Mouse (Mus musculus): Measurements from ENCODE around the gene Efna3.

Efna3 gene

DNA sequence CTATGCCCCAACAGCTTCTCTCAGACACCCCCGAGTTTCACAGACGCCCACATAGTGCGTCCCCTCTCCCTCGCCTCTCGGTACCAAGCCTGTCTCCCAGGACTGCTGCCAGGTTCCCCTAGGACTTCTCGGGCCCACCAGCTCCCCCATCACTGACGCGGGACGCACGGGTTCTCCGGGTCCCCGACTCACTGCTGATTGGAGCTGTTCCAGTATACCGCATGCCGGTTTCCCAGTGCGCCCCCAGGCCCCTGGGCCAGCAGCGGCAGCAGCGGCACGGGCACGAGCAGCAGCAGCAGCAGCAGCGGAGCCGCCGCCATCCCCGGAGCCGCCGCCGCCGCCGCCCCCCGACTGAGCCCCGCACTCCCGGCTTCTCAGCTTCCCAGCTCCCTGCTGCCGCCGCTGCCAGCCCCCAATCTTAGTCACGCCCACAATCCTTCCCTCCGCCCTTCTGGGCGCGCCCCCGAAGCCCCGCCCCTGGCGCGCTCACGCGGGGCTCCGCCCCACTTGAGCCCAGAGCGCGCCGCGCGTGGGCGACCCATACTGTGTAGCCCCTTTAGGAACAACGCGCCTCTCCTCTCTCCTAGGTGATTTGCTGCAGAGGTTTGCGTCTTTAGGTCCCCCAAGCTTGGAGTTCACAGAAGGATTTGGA lies at the start of gene Efna3:
TSS of gene Efna3 (minus strand) at position 452 of the 652 bp plus-strand sequence.
- DNase-seq (ENCODE audit: low spot score in 2 of 2), result peak in 1 of 2 experiments; percentile 22

GRCm38 (mm10) chr3:89367338-89367737 lies 44.6 kb upstream of the Efna3 start:
- DNase-seq (ENCODE audit: low spot score in 2 of 2), result no peak

GRCm38 (mm10) chr3:89365486-89366414 lies 43.0 kb upstream of the Efna3 start:
- DNase-seq (ENCODE audit: low spot score in 2 of 2), result no peak

- no peak for DNase-seq (ENCODE audit: low spot score in 2 of 2)
These were observed 42.4 kb upstream of the Efna3 start, which contains the start of gene Dcst1 for GRCm38 (mm10) chr3:89365153-89365485. TSS of gene Dcst1 (minus strand) at chr3:89365253.

DNA sequence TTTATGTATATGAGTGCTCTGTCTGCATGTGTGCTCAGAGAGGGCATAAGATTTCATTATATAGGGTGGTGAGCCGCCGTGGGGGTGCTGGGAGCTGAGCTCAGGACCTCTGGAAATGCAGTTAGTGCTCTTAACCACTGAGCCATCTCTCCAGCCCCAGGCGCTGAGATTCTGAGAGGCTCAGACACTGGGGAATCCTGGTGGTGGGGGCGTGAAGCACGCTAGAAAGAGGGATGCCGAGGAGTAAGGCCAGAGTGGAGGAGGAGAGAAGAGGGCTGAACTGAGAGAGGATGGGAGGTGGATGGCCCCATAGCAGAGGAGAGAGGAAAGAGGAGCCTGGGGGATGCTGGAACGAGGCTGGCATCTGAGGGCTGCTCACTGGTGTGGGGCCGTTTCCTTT lies 41.9 kb upstream of the Efna3 start:
- DNase-seq (ENCODE audit: low spot score in 2 of 2), result no peak

DNA sequence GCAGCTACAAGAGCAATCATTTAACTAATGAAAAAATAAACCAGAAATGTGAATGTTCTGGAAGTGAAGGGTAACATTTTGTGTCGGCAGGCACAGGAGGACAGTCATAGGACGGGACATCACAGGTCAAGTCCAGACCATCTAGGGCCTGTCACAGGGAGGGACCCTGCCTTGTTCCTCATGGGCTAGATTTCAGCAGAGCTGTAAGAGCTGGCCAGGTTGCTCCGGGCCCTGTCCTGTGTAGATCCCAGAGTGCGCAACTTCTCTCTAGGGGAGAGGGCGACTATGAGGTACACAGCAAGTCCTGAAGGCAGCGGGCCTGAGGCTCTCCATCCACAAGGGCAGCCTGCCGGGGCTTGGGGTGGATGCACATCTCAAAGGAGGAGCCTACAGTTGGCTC lies 38.9 kb upstream of the Efna3 start, which contains the start of gene Dcst2:
TSS of gene Dcst2 (plus strand) at position 301 of the 400 bp plus-strand sequence.
- no peak for DNase-seq (ENCODE audit: low spot score in 2 of 2)

GRCm38 (mm10) chr3:89360237-89360636 lies 37.5 kb upstream of the Efna3 start:
- no peak for DNase-seq (ENCODE audit: low spot score in 2 of 2)

DNA sequence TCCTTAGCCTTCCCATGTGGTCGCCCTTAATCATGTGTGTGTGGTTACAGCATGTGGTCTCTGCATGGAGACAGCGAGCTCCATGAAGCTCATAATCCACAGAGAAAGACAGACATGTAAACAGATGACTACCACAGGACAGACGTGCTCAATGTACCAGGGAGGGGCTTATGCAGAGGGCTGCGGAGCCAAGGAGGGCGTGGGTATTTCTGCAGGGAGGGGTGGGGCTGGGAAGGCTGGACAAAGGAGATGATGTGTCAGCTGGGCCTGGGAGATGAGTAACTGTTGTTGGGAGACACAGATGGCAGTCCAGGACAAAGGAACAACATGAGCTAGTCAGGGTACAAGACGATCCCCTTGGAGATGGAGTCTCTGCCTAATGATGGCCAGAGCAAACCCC lies 36.9 kb upstream of the Efna3 start:
- DNase-seq (ENCODE audit: low spot score in 2 of 2), result no peak

GRCm38 (mm10) chr3:89356029-89356428 lies 33.3 kb upstream of the Efna3 start:
- no peak for DNase-seq (ENCODE audit: low spot score in 2 of 2)

DNA sequence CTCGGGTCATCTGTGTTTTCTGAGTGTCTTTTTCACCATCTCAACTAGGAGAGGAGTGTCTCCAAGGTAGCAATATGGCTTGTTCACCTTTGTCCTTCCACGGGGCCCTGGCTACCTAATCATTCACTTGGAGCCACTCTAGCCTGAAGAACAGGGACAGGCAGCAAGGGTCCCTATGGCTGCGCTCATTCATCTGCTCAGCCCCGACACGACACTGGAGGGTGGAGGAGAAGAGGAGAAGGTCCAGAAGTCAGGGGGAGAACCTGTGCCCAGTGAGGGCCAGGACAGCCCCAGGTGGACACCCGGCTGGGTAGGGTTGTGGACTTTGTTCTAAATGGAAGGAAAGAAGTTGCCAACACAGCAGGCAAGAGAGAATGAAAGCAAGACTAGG lies 32.7 kb upstream of the Efna3 start:
- DNase-seq (ENCODE audit: low spot score in 2 of 2), result no peak

DNA sequence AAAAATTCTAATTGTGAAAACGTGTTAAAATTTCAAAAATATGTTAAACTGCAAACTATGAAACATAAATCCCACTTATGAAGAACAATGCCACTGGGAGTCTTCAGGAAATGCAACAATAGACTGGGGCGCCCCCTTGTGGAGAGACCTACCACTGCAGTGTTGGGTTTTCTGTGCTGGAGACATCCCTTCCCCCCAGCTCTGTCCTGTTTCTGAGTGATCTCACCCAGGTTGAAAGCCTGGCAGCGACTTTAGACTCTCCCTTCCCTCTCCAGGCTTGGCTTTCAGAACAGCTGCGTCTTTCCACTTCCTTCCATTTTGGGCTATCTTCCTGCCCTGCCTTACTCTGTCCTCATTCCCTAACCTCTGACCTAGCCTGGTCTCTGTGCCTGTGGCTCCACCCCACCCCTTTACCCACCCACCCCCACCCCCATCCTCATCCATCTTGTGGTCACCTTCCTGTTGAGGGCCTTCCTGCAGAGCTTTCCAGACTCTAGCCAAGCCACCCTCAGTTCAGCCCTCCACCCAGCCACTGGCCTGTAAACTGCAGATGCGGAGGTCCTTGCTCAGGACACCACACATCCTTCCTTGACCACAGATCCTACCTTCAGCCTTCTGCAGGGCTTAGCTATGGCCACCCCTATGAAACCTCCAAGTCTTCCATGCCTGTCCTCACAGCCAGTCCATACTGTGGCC lies 32.2 kb upstream of the Efna3 start:
- peak; percentile 50 to 69 for DNase-seq (ENCODE audit: low spot score in 2 of 2)

- DNase-seq (ENCODE audit: low spot score in 2 of 2), result no peak
These were observed 28.5 kb upstream of the Efna3 start for GRCm38 (mm10) chr3:89351271-89351670.

DNA sequence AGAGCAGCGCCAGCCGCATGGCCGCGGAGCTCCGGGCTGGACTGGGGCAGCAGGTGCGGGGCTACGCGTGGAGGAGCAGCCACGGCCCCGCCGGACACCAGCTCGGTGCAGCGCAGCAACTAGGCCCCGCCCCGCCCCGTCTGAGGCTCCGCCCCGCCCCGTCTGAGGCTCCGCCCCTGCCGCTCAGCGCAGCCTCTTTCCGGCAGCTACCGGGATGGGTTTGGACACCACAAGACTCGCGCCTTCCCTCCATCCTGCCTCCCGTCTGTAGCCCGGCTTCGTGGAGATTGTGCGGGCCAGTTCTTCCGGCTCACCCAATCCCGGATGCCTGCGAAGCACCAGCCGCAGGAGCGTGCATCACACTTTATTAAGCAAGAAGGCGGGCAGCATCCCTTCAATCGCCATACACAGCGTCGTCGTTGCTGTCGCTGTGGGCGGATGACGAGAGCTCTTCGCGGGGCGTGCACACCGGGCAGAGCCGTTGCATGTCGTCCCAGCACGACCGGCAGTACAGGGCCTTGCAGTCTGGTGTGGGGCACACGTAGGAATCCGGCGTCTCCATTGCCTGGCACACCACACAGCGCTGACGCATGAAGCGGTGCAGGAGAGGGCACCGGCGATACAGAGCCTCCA lies 27.2 kb upstream of the Efna3 start, which contains the start of gene Adam15:
TSS of gene Adam15 (minus strand) at position 128 of the 633 bp plus-strand sequence.
- peak; percentile 74 to 78 for DNase-seq (ENCODE audit: low spot score in 2 of 2)

DNA sequence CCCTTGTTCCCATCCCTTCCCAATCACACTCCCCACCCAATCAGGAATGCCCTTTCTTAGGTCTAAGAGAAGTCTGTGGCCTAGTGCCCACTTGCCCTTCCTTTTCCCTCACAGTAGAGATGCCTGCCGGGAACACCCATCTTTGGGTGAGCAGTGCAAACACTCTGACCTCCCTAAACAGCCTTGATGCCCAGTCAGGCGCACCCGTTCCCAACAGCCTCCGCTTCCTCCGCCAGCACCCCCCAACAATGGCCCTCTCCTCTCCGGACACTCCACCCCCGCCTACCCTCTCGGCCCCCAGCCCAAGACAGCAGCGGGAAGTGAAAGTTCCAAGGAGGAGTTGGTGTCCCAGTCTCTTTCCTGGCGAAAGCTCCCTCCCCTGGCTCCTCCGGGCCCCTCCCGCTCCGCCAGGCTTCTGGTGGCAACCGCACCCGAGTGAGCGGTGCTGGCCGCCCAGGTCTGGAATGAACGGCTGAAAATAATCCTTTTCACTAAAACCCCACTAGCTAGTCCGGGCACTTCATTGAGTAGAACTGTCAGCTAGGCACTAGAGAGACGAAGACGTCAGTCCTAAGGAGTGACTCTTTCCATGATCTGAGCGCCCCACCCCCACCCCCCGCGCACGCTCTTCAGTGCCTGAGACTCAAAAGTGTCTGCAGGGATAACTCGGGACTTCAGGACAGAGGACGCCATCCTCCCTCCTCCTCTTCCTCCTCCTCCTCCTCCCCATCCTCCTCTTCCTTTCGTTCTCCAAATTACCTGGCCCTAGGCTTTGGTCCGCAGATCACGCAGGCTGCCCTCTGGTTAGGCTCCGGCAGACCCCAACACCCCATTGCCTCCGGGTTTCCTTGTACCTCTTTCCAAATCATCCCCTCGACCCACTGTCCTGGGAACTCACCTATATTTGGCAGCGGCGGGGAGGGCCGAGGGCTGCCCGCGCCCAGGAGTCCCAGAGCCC lies 26.4 kb upstream of the Efna3 start:
- no peak for DNase-seq (ENCODE audit: low spot score in 2 of 2)

DNA sequence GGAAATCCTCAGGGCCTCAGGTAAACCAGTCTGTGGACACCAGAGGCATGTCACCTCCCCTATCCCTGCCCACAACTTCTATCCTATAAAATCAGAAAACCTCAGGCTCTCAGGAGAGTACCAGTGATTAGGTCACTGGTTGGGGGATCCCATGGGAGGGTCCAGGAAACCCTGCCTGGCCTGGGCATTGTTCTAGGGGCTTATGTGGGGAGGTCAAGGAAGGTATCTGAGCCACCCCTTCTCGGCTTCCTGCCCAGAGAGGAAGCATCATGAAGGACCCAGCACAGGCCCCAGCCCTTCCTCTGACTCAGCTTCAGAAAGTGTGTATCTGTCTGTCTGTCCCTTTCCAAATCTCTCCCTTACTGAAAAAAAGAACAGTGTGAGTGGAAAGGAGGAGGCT lies 25.2 kb upstream of the Efna3 start:
- no peak for DNase-seq (ENCODE audit: low spot score in 2 of 2)

- no peak for DNase-seq (ENCODE audit: low spot score in 2 of 2)
These were observed 24.2 kb upstream of the Efna3 start for GRCm38 (mm10) chr3:89346815-89347540.

- DNase-seq (ENCODE audit: low spot score in 2 of 2), result no peak
These were observed 20.5 kb upstream of the Efna3 start for GRCm38 (mm10) chr3:89343279-89343678.

DNA sequence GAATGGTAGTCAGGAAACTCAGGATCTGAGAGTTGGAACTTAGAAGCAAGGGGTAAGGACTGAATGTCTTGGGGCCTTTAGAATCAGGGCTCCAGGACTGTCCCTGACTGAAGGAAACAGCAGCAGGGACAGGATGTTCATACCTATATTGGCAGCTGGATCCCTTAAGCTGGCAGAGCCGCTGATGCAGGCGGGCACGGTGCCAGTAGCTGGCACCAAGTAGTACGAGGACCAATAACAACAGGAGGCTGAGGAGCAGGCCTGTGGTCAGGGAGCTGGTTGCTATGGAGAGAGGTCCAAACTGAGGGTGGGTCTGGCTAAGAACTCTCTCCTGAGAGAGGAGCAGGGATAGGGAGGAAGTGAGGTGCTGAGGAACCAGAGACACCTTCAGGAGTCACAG lies 19.0 kb upstream of the Efna3 start:
- DNase-seq (ENCODE audit: low spot score in 2 of 2), result no peak

GRCm38 (mm10) chr3:89340465-89340864 lies 17.7 kb upstream of the Efna3 start:
- peak; percentile 43 to 72 for DNase-seq (ENCODE audit: low spot score in 2 of 2)

GRCm38 (mm10) chr3:89339416-89339815 lies 16.7 kb upstream of the Efna3 start:
- DNase-seq (ENCODE audit: low spot score in 2 of 2), result peak in 1 of 2 experiments; percentile 60
